Mouse (Mus musculus): ENCODE measurements at regions not wholly inside any gene's neighbourhood (a gene's known extent, or its start where the extent isn't known, plus 50 kb on each side); places are given as distances from the start of the nearest gene placed in this dataset.

GRCm38 (mm10) chr1:77300806-77301205, 214.1 kb downstream of the Epha4 start:
- TF ChIP-seq USF1 (IDR thresholded peaks at IDR 0.05; ENCODE audit: low read depth) (no peak), MYOG (IDR thresholded peaks at IDR 0.05; ENCODE audit: control insufficient read depth, extremely low read depth, insufficient read length) (no peak), MAX (IDR thresholded peaks at IDR 0.05) (no peak), CTCF (IDR thresholded peaks at IDR 0.05; ENCODE audit: control insufficient read depth, insufficient read depth, insufficient read length) (no peak), MYOD1 (IDR thresholded peaks at IDR 0.05; ENCODE audit: control insufficient read depth, insufficient read length, low read depth) (no peak), CEBPB (IDR thresholded peaks at IDR 0.05; ENCODE audit: low read depth) (no peak), FOSL1 (IDR thresholded peaks at IDR 0.05; ENCODE audit: insufficient read depth, low read length, poor library complexity, severe bottlenecking) (no peak)

All from C2C12 (cell line).